Mouse (Mus musculus): ENCODE results near the gene Pwp2. TPM values are rescaled to one million over a fixed set of nuclear protein-coding genes. Genes with fewer than 3 reads are reported as not detected.

Pwp2 gene
- total and polyA plus RNA-seq, 3 experiments = 41.2 to 49.9 (median 43.0) TPM

GRCm38 (mm10) chr10:78216376-78217083 is 31.6 kb upstream of the Pwp2 start:
- no peaks in the 10 kb centered on the region for H3K79me2 ChIP-seq (replicated peaks; ENCODE audit: control insufficient read depth, extremely low read depth, insufficient read depth, poor library complexity, severe bottlenecking)
- no peak for TF ChIP-seq POLR2A (IDR thresholded peaks at IDR 0.05; ENCODE audit: low read depth, low read length)
- no peak for TF ChIP-seq USF2 (conservative IDR thresholded peaks at IDR 0.05; ENCODE audit: low read depth, low read length)
- TF ChIP-seq NRF1 (IDR thresholded peaks at IDR 0.05; ENCODE audit: low read depth, low read length) = no peak
- no peak for TF ChIP-seq JUND (conservative IDR thresholded peaks at IDR 0.05; ENCODE audit: low read depth, low read length)
- TF ChIP-seq JUN (IDR thresholded peaks at IDR 0.05; ENCODE audit: insufficient read depth, low read depth, low read length) = no peak
- TF ChIP-seq MXI1 (IDR thresholded peaks at IDR 0.05; ENCODE audit: low read depth, low read length) = no peak
- TF ChIP-seq ZNF384 (IDR thresholded peaks at IDR 0.05; ENCODE audit: low read depth, low read length) = no peak
- no peak for TF ChIP-seq MAZ (IDR thresholded peaks at IDR 0.05; ENCODE audit: low read depth, low read length)
- TF ChIP-seq GABPA (IDR thresholded peaks at IDR 0.05; ENCODE audit: insufficient replicate concordance, low read depth, low read length) = no peak
- TF ChIP-seq BHLHE40 (IDR thresholded peaks at IDR 0.05; ENCODE audit: low read depth, low read length) = no peak
- no peak for TF ChIP-seq NELFE (IDR thresholded peaks at IDR 0.05; ENCODE audit: low read depth, low read length)
- TF ChIP-seq EP300 (IDR thresholded peaks at IDR 0.05; ENCODE audit: low read length) = no peak
- no peak for TF ChIP-seq ZKSCAN1 (IDR thresholded peaks at IDR 0.05; ENCODE audit: borderline replicate concordance, low read depth, low read length)
- TF ChIP-seq HCFC1 (IDR thresholded peaks at IDR 0.05; ENCODE audit: low read depth, low read length) = no peak
- no peak for TF ChIP-seq USF1 (IDR thresholded peaks at IDR 0.05; ENCODE audit: low read depth, low read length)
- TF ChIP-seq MAX (IDR thresholded peaks at IDR 0.05; ENCODE audit: low read length) = no peak
- TF ChIP-seq ELF1 (IDR thresholded peaks at IDR 0.05; ENCODE audit: low read depth, low read length) = no peak
- TF ChIP-seq SIN3A (IDR thresholded peaks at IDR 0.05; ENCODE audit: low read length) = no peak
- peaks cover 0 to 14% of the 10 kb centered on the region in 2 experiments; a peak in 2 of 4 replicates for H3K4me1 ChIP-seq (ENCODE audit: control insufficient read depth in 1 of 2, insufficient read depth in 2 of 2)
- H3K27me3 ChIP-seq (replicated peaks) = no peaks in the 10 kb centered on the region
- no peak overlapping the region for H3K27ac ChIP-seq (ENCODE audit: insufficient read depth, low read depth)
- H3K4me3 ChIP-seq (replicated peaks in 1 of 3; ENCODE audit: low read depth in 2 of 3, low read length in 2 of 3, poor library complexity in 1 of 3) = no peak overlapping the region
- H3K4me2 ChIP-seq (ENCODE audit: insufficient read depth, low read depth, poor library complexity, severe bottlenecking) = no peak overlapping the region
- dilution Hi-C loops (cut with MboI; ENCODE audit: extremely low pct_ligation_motif_present, extremely low pct_unique_long_range_greater_than_20kb, low sequenced_read_pairs) = no loop called here
- no peak for DNase-seq (ENCODE audit: extremely low read depth)
- H3K36me3 ChIP-seq (replicated peaks in 1 of 2; ENCODE audit: control insufficient read depth in 1 of 2, insufficient read depth in 1 of 2, low read length in 1 of 2) = peaks cover 75 to 99% of the 10 kb centered on the region in 2 experiments
- H3K9ac ChIP-seq (ENCODE audit: insufficient read depth, low read depth) = no peak overlapping the region
- in situ Hi-C loops (cut with MboI; ENCODE audit: low pct_ligation_motif_present, low pct_unique_long_range_greater_than_20kb, low sequenced_read_pairs) = no loop called here
- no peaks in the 10 kb centered on the region for H3K9me3 ChIP-seq (replicated peaks; ENCODE audit: low read length)

GRCm38 (mm10) chr10:78214371-78214770 is 29.4 kb upstream of the Pwp2 start:
- Histone ChIP-seq H3K9me3 (replicated peaks; ENCODE audit: low read length) (no peaks in the 10 kb centered on the region), H3K4me1 (ENCODE audit: control insufficient read depth in 1 of 2, insufficient read depth in 2 of 2) (0 out of 4 replicates have a peak, but pooled peaks cover 0 to 1% of the 10 kb centered on the region in 2 experiments), H3K36me3 (replicated peaks in 1 of 2; ENCODE audit: control insufficient read depth in 1 of 2, insufficient read depth in 1 of 2, low read length in 1 of 2) (peaks cover 77 to 99% of the 10 kb centered on the region in 2 experiments), H3K27ac (ENCODE audit: insufficient read depth, low read depth) (no peak overlapping the region), H3K4me3 (replicated peaks in 1 of 3; ENCODE audit: low read depth in 2 of 3, low read length in 2 of 3, poor library complexity in 1 of 3) (no peak overlapping the region), H3K4me2 (ENCODE audit: insufficient read depth, low read depth, poor library complexity, severe bottlenecking) (no peak overlapping the region), H3K9ac (ENCODE audit: insufficient read depth, low read depth) (no peak overlapping the region), H3K27me3 (replicated peaks) (no peaks in the 10 kb centered on the region), H3K79me2 (replicated peaks; ENCODE audit: control insufficient read depth, extremely low read depth, insufficient read depth, poor library complexity, severe bottlenecking) (no peaks in the 10 kb centered on the region)
- in situ Hi-C loops (cut with MboI; ENCODE audit: low pct_ligation_motif_present, low pct_unique_long_range_greater_than_20kb, low sequenced_read_pairs) (no loop called here), dilution Hi-C loops (cut with MboI; ENCODE audit: extremely low pct_ligation_motif_present, extremely low pct_unique_long_range_greater_than_20kb, low sequenced_read_pairs) (no loop called here)
- no peak for DNase-seq (ENCODE audit: extremely low read depth)
- TF ChIP-seq CHD2 (IDR thresholded peaks at IDR 0.05; ENCODE audit: low read length) = no peak
- TF ChIP-seq POLR2A (IDR thresholded peaks at IDR 0.05; ENCODE audit: low read depth, low read length) = no peak
- no peak for TF ChIP-seq MXI1 (IDR thresholded peaks at IDR 0.05; ENCODE audit: low read depth, low read length)
- TF ChIP-seq EP300 (IDR thresholded peaks at IDR 0.05; ENCODE audit: low read length) = no peak
- no peak for TF ChIP-seq TBP (conservative IDR thresholded peaks at IDR 0.05; ENCODE audit: low read depth, low read length)
- TF ChIP-seq MEF2A (IDR thresholded peaks at IDR 0.05; ENCODE audit: borderline replicate concordance, low read depth, low read length) = no peak
- TF ChIP-seq USF2 (conservative IDR thresholded peaks at IDR 0.05; ENCODE audit: low read depth, low read length) = no peak
- TF ChIP-seq CHD1 (IDR thresholded peaks at IDR 0.05; ENCODE audit: low read depth, low read length) = no peak
- TF ChIP-seq E2F4 (IDR thresholded peaks at IDR 0.05; ENCODE audit: insufficient replicate concordance, low read depth, low read length) = no peak
- no peak for TF ChIP-seq ZKSCAN1 (IDR thresholded peaks at IDR 0.05; ENCODE audit: borderline replicate concordance, low read depth, low read length)
- TF ChIP-seq MYC (IDR thresholded peaks at IDR 0.05; ENCODE audit: low read depth, low read length) = no peak
- TF ChIP-seq TCF12 (IDR thresholded peaks at IDR 0.05; ENCODE audit: low read depth, low read length) = no peak
- no peak for TF ChIP-seq RAD21 (IDR thresholded peaks at IDR 0.05; ENCODE audit: low read depth, low read length)
- TF ChIP-seq JUND (conservative IDR thresholded peaks at IDR 0.05; ENCODE audit: low read depth, low read length) = no peak
- no peak for TF ChIP-seq SMC3 (IDR thresholded peaks at IDR 0.05; ENCODE audit: low read depth, low read length)
